Mouse (Mus musculus) small intestine, adult 2 months (tissue): ENCODE measurements around the gene Ptgdr.

Experiments
- CTCF ChIP-seq: fragments of 200-500 bp; IDR thresholded peaks from 2 replicates; pipeline ENCODE4 v1.5.1; 2012; ENCODE audit warnings: low read depth, mild to moderate bottlenecking, control low read depth, inconsistent platforms, low read length, moderate library complexity, mixed read lengths; ENCODE audit not compliant: insufficient replicate concordance, insufficient read length; ENCODE audit errors: extremely low read depth
- POLR2A ChIP-seq: fragments of 200-500 bp; IDR thresholded peaks from 2 replicates; pipeline ENCODE4 v1.6.1; 2012; ENCODE audit warnings: low read depth, mild to moderate bottlenecking, control low read depth, inconsistent platforms, low read length, moderate library complexity

GRCm38 (mm10) chr14:44846558-44847263, 12.5 kb downstream of the Ptgdr start:
- TF ChIP-seq CTCF (no peak), POLR2A (no peak)
